In the genomic region with DNA sequence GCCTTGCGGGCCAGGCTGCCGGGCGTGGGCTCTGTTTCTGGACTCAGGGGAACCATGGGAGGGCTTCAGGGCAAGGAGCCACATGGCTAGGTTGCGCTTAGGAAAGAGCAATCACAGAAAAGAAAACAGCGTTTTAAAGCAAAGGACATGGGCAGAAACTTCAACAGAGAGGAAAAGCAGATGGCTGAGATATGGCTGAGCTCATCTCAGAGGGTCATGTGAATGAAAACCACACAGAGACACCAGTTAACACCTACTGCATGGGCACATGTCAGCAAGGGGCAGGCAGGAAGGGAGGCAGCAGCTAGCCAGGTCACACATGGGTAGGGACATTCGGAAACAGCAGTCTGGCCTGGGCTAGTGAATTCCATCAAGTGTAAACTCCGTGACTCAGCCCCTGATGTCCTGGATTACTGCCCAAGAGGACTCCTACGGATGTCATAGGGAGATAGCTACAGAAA, we compare ENCODE assay signal across 10 mouse cellular contexts. TPM values are rescaled to one million over a fixed set of nuclear protein-coding genes. Genes with fewer than 3 reads are reported as not detected.
DNase-seq lines count a peak whose midpoint lies in the region; ATAC-seq and TF ChIP-seq lines count a peak whose summit lies in the region.
"Had no signal": no experiment of that assay in that cellular context is flagged by ENCODE, and none has a peak within 500 bp of the region (broad histone marks: within the 10 kb centered on the region; RNA-seq: fewer than 3 reads in every experiment).

No protein-coding gene starts in this region.

- TF ChIP-seq EP300 in heart, postnatal 0 days (IDR thresholded peaks at IDR 0.05; ENCODE audit: low read depth), result no peak

- DNase-seq in adrenal gland, postnatal 36 days, result peak; percentile 31 to 49
- no peak for DNase-seq in adrenal gland, postnatal 10 days
- peak; percentile 100 for DNase-seq in 3T3-L1 (ENCODE audit: low read depth, low spot score)
- peak; percentile 78 for DNase-seq in gastrocnemius, adult 18-20 months (ENCODE audit: low spot score)
- peak; percentile 9 for DNase-seq in heart, postnatal 0 days (ENCODE audit: low spot score)
- no peak for DNase-seq in frontal cortex, adult 2 months (ENCODE audit: extremely low spot score in 1 of 2, low spot score in 1 of 2)
- DNase-seq in urinary bladder, adult 2 months (ENCODE audit: low spot score), result no peak
- no peak for DNase-seq in layer of hippocampus, postnatal 10 days (ENCODE audit: low spot score in 2 of 2)

- 49% methylated on average over 8 of the region's 8 CpGs for WGBS in heart, postnatal 0 days

- H3K4me1 ChIP-seq in heart, postnatal 0 days (ENCODE audit: control insufficient read depth, insufficient read depth), result peaks cover 22% of the 10 kb centered on the region

- TF ChIP-seq CTCF in heart, postnatal 0 days (IDR thresholded peaks at IDR 0.05; ENCODE audit: low read depth), result no peak

- H3K27me3 ChIP-seq in heart, postnatal 0 days (ENCODE audit: control insufficient read depth, insufficient read depth, low read length), result no peaks in the 10 kb centered on the region
- H3K27me3 ChIP-seq: neural tube, embryonic 12.5 days had no signal

- H3K9me3 ChIP-seq in heart, postnatal 0 days (replicated peaks; ENCODE audit: control insufficient read depth, low read length), result no peaks in the 10 kb centered on the region
- H3K9me3 ChIP-seq: neural tube, embryonic 12.5 days had no signal

- no peak overlapping the region for H3K4me2 ChIP-seq in heart, postnatal 0 days (ENCODE audit: low read depth, low read length)
- H3K4me2 ChIP-seq: neural tube, embryonic 12.5 days had no signal

- ATAC-seq in heart, postnatal 0 days (ENCODE audit: insufficient read depth, low read depth), result no peak
- ATAC-seq: intestine, postnatal 0 days had no signal

- no peaks in the 10 kb centered on the region for H3K36me3 ChIP-seq in heart, postnatal 0 days (replicated peaks; ENCODE audit: control insufficient read depth, insufficient read depth, low read length)
- H3K36me3 ChIP-seq: neural tube, embryonic 12.5 days had no signal

- H3K9ac ChIP-seq in heart, postnatal 0 days (replicated peaks; ENCODE audit: low read depth, low read length), result no peak overlapping the region
- H3K9ac ChIP-seq: neural tube, embryonic 12.5 days had no signal

- H3K27ac ChIP-seq in heart, postnatal 0 days (ENCODE audit: low read depth), result no peak overlapping the region
- H3K27ac ChIP-seq: neural tube, embryonic 12.5 days had no signal

- H3K4me3 ChIP-seq in heart, postnatal 0 days (ENCODE audit: low read depth, low read length), result no peak overlapping the region
- H3K4me3 ChIP-seq: neural tube, embryonic 12.5 days had no signal

RNA-seq across cellular contexts. Expression of a gene that starts 10.3 kb away (rescaled TPM):
- 10 to 100 TPM; 12.6 to 20.7 TPM for total RNA-seq in adrenal gland, postnatal 36 days (2021)
- total RNA-seq in adrenal gland, postnatal 10 days (2021), result 10 to 100 TPM; 59.6 to 62.1 TPM
- total RNA-seq in gastrocnemius, adult 18-20 months (2021), result 10 to 100 TPM; 40.1 to 51.6 TPM
- 222 and 302 TPM in 2 replicates for total RNA-seq in heart, postnatal 0 days (2014; rRNA removed; ENCODE audit: low replicate concordance)
- polyA plus RNA-seq in heart, postnatal 0 days (2015; fragmentation: Nextera tagmentation; extraction: Ambion mirVana), result 117 and 120 TPM in 2 replicates
- polyA plus RNA-seq in frontal cortex, adult 2 months (2012; rRNA removed), result 25.3 and 25.6 TPM in 2 replicates
- polyA plus RNA-seq in urinary bladder, adult 2 months (2012; rRNA removed), result 60.4 and 68.7 TPM in 2 replicates
- total RNA-seq in layer of hippocampus, postnatal 10 days (2021), result 10 to 100 TPM; 15.2 to 16.4 TPM

RNA-seq across cellular contexts. Expression of a gene that starts 45.4 kb away (rescaled TPM):
- total RNA-seq in adrenal gland, postnatal 36 days (2021), result 1 to 10 TPM; 5.8 to 6.2 TPM
- total RNA-seq in adrenal gland, postnatal 10 days (2021), result 10 to 100 TPM in 1 of 2 experiments, 1 to 10 TPM in 1; 9.7 to 12.3 TPM
- 1 to 10 TPM; 6.7 to 7.2 TPM for total RNA-seq in gastrocnemius, adult 18-20 months (2021)
- total RNA-seq in heart, postnatal 0 days (2014; rRNA removed; ENCODE audit: low replicate concordance), result 17.9 and 19.6 TPM in 2 replicates
- 9.2 and 9.5 TPM in 2 replicates for polyA plus RNA-seq in heart, postnatal 0 days (2015; fragmentation: Nextera tagmentation; extraction: Ambion mirVana)
- 167 and 189 TPM in 2 replicates for polyA plus RNA-seq in frontal cortex, adult 2 months (2012; rRNA removed)
- polyA plus RNA-seq in urinary bladder, adult 2 months (2012; rRNA removed), result 24.2 and 26.6 TPM in 2 replicates
- 100 to 1,000 TPM in 1 of 2 experiments, 10 to 100 TPM in 1; 96.2 to 103 TPM for total RNA-seq in layer of hippocampus, postnatal 10 days (2021)

Comparison
In these comparisons a context has a peak if more than half of its experiments do, and no peak if none do; other contexts are left out.
1. DNase-seq: peak in adrenal gland, postnatal 36 days (2 of 2), 3T3-L1 (single experiment), gastrocnemius, adult 18-20 months (single experiment) and heart, postnatal 0 days (single experiment); none in adrenal gland, postnatal 10 days (single experiment), frontal cortex, adult 2 months (0 of 2), urinary bladder, adult 2 months (single experiment) and layer of hippocampus, postnatal 10 days (0 of 2).